Mouse (Mus musculus) macrophage (primary cell): Measurements from ENCODE around the gene Dcaf5. TPM values are rescaled to one million over a fixed set of nuclear protein-coding genes. Genes with fewer than 3 reads are reported as not detected.

ENCODE experiments used
- H3K27ac ChIP-seq: fragments of 350-480 bp; formaldehyde crosslinking; 2 replicates; pipeline ENCODE4 v1.9.0; 2021
- H3K36me3 ChIP-seq: fragments of 350-480 bp; formaldehyde crosslinking; 2 replicates; pipeline ENCODE4 v1.9.0; 2021; ENCODE audit errors: inconsistent target
- H3K4me3 ChIP-seq: fragments of 350-480 bp; formaldehyde crosslinking; 2 replicates; pipeline ENCODE4 v1.9.0; 2021; ENCODE audit errors: inconsistent target
- H3K79me2 ChIP-seq: fragments of 350-480 bp; formaldehyde crosslinking; 2 replicates; pipeline ENCODE4 v1.9.0; 2021; ENCODE audit errors: inconsistent target
- WGBS: methylation state at CpG from one replicate; pipeline ENCODE4 v1.1.7; 2026; ENCODE audit warnings: inconsistent platforms; ENCODE audit not compliant: missing documents; 5-methylcytosine and 5-hydroxymethylcytosine counted together
- polyA plus RNA-seq: library from polyadenylated mRNA; stranded (reverse); fragments of 250-400 nt; gene quantifications from 3 replicates; pipeline ENCODE4 v1.2.4, GENCODE M21; 2018; ENCODE audit warnings: inconsistent platforms

Gene Dcaf5
- polyA plus RNA-seq, 1 experiment from 2014 or later = 17.4 TPM

- H3K27ac ChIP-seq = no peak overlapping the region
- peaks cover 37% of the 10 kb centered on the region for H3K79me2 ChIP-seq
- peak overlapping the region; percentile 14; the same call in 1 of the 2 replicates for H3K4me3 ChIP-seq
- H3K36me3 ChIP-seq = no peaks in the 10 kb centered on the region
- 81% methylated on average over 4 of the region's 4 CpGs for WGBS
Measured at GRCm38 (mm10) chr12:80437051-80437675, 762 bp upstream of the Dcaf5 start.

GRCm38 (mm10) chr12:80435887-80436286 is 514 bp downstream of the Dcaf5 start:
- Histone ChIP-seq H3K27ac (peak overlapping the region; percentile 48), H3K36me3 (no peaks in the 10 kb centered on the region), H3K4me3 (peak overlapping the region; percentile 75), H3K79me2 (peaks cover 49% of the 10 kb centered on the region)
- WGBS = 0% methylated on average over 3 of the region's 10 CpGs

GRCm38 (mm10) chr12:80434961-80435691 is 1.3 kb downstream of the Dcaf5 start:
- H3K79me2 ChIP-seq = peaks cover 57% of the 10 kb centered on the region
- H3K27ac ChIP-seq = peak overlapping the region; percentile 48
- no peaks in the 10 kb centered on the region for H3K36me3 ChIP-seq
- WGBS = under 1% methylated on average over 61 of the region's 64 CpGs
- H3K4me3 ChIP-seq = peak overlapping the region; percentile 75

GRCm38 (mm10) chr12:80434601-80434960 is 1.8 kb downstream of the Dcaf5 start:
- Histone ChIP-seq H3K27ac (0 out of 2 replicates have a peak overlapping the region, but pooled peaks have one; percentile 7), H3K36me3 (no peaks in the 10 kb centered on the region), H3K4me3 (peak overlapping the region; percentile 38), H3K79me2 (peaks cover 62% of the 10 kb centered on the region)
- 3% methylated on average over 9 of the region's 10 CpGs for WGBS

- peaks cover 76% of the 10 kb centered on the region for H3K79me2 ChIP-seq
- H3K36me3 ChIP-seq = no peaks in the 10 kb centered on the region
- H3K4me3 ChIP-seq = no peak overlapping the region
- no peak overlapping the region for H3K27ac ChIP-seq
- 92% methylated on average over 3 of the region's 4 CpGs for WGBS
Measured at GRCm38 (mm10) chr12:80433266-80433665, 3.1 kb downstream of the Dcaf5 start.

- H3K79me2 ChIP-seq = peaks cover 84% of the 10 kb centered on the region
- peaks cover 13% of the 10 kb centered on the region; the same call in 1 of the 2 replicates for H3K36me3 ChIP-seq
- no peak overlapping the region for H3K4me3 ChIP-seq
- WGBS = 84% methylated on average over 3 of the region's 3 CpGs
- H3K27ac ChIP-seq = no peak overlapping the region
Measured at GRCm38 (mm10) chr12:80427683-80428082, 8.7 kb downstream of the Dcaf5 start.

GRCm38 (mm10) chr12:80415100-80415499 is 21.3 kb downstream of the Dcaf5 start:
- no peak overlapping the region for H3K27ac ChIP-seq
- peaks cover 8% of the 10 kb centered on the region; the same call in 1 of the 2 replicates for H3K36me3 ChIP-seq
- WGBS = 91% methylated on average over 2 of the region's 2 CpGs
- H3K4me3 ChIP-seq = no peak overlapping the region
- peaks cover 60% of the 10 kb centered on the region; the same call in 1 of the 2 replicates for H3K79me2 ChIP-seq

- 96% methylated on average over 8 of the region's 8 CpGs for WGBS
- Histone ChIP-seq H3K36me3 (peaks cover 8% of the 10 kb centered on the region; the same call in 1 of the 2 replicates), H3K27ac (no peak overlapping the region), H3K79me2 (peaks cover 50% of the 10 kb centered on the region; the same call in 1 of the 2 replicates), H3K4me3 (no peak overlapping the region)
Measured at GRCm38 (mm10) chr12:80410855-80411254, 25.5 kb downstream of the Dcaf5 start.

- peaks cover 21% of the 10 kb centered on the region; the same call in 1 of the 2 replicates for H3K79me2 ChIP-seq
- H3K4me3 ChIP-seq = no peak overlapping the region
- H3K27ac ChIP-seq = no peak overlapping the region
- WGBS = 64% methylated on average over 3 of the region's 3 CpGs
- peaks cover 18% of the 10 kb centered on the region; the same call in 1 of the 2 replicates for H3K36me3 ChIP-seq
Measured at GRCm38 (mm10) chr12:80407824-80408223, 28.6 kb downstream of the Dcaf5 start.

- Histone ChIP-seq H3K27ac (no peak overlapping the region), H3K79me2 (peaks cover 11% of the 10 kb centered on the region; the same call in 1 of the 2 replicates), H3K36me3 (peaks cover 22% of the 10 kb centered on the region; the same call in 1 of the 2 replicates), H3K4me3 (no peak overlapping the region)
- WGBS = 68% methylated on average over 3 of the region's 3 CpGs
Measured at GRCm38 (mm10) chr12:80406650-80407049, 29.8 kb downstream of the Dcaf5 start.

GRCm38 (mm10) chr12:80404139-80404538 is 32.3 kb downstream of the Dcaf5 start:
- H3K79me2 ChIP-seq = no peaks in the 10 kb centered on the region
- no peak overlapping the region for H3K4me3 ChIP-seq
- H3K36me3 ChIP-seq = peaks cover 26% of the 10 kb centered on the region; the same call in 1 of the 2 replicates
- H3K27ac ChIP-seq = no peak overlapping the region
- WGBS = 52% methylated on average over 6 of the region's 6 CpGs

GRCm38 (mm10) chr12:80399147-80399546 is 37.3 kb downstream of the Dcaf5 start:
- Histone ChIP-seq H3K4me3 (no peak overlapping the region), H3K27ac (no peak overlapping the region), H3K79me2 (no peaks in the 10 kb centered on the region), H3K36me3 (peaks cover 71% of the 10 kb centered on the region)
- 100% methylated on average over 2 of the region's 2 CpGs for WGBS

GRCm38 (mm10) chr12:80396397-80396796 is 40.0 kb downstream of the Dcaf5 start:
- 92% methylated on average over 6 of the region's 6 CpGs for WGBS
- peaks cover 75% of the 10 kb centered on the region for H3K36me3 ChIP-seq
- H3K27ac ChIP-seq = no peak overlapping the region
- no peaks in the 10 kb centered on the region for H3K79me2 ChIP-seq
- no peak overlapping the region for H3K4me3 ChIP-seq

GRCm38 (mm10) chr12:80395270-80395669 is 41.1 kb downstream of the Dcaf5 start:
- Histone ChIP-seq H3K4me3 (no peak overlapping the region), H3K27ac (no peak overlapping the region), H3K79me2 (no peaks in the 10 kb centered on the region), H3K36me3 (peaks cover 80% of the 10 kb centered on the region)
- WGBS = 98% methylated on average over 4 of the region's 4 CpGs

GRCm38 (mm10) chr12:80394045-80394444 is 42.4 kb downstream of the Dcaf5 start:
- WGBS = 95% methylated on average over 2 of the region's 2 CpGs
- Histone ChIP-seq H3K4me3 (no peak overlapping the region), H3K79me2 (no peaks in the 10 kb centered on the region), H3K36me3 (peaks cover 71% of the 10 kb centered on the region), H3K27ac (no peak overlapping the region)
